Mouse (Mus musculus): ENCODE measurements at regions not wholly inside any gene's neighbourhood (a gene's known extent, or its start where the extent isn't known, plus 50 kb on each side); places are given as distances from the start of the nearest gene placed in this dataset.

- H3K4me3 ChIP-seq (ENCODE audit: low read depth, low read length), result no peak overlapping the region
- H3K27me3 ChIP-seq (ENCODE audit: insufficient read depth, low read length), result no peaks in the 10 kb centered on the region
- TF ChIP-seq EP300 (IDR thresholded peaks at IDR 0.05; ENCODE audit: low read depth), result no peak
- no peak for TF ChIP-seq CTCF (IDR thresholded peaks at IDR 0.05; ENCODE audit: low read depth)
- no peak for DNase-seq
- H3K9me3 ChIP-seq (ENCODE audit: low read length), result no peaks in the 10 kb centered on the region
- H3K4me1 ChIP-seq (ENCODE audit: insufficient read depth), result no peaks in the 10 kb centered on the region
- WGBS (ENCODE audit: insufficient replicate concordance), result 74% methylated on average over 7 of the region's 7 CpGs
- no peak overlapping the region for H3K27ac ChIP-seq (ENCODE audit: low read depth)
- H3K4me2 ChIP-seq (ENCODE audit: low read depth, low read length), result no peak overlapping the region
- H3K9ac ChIP-seq (replicated peaks), result no peak overlapping the region
- no peaks in the 10 kb centered on the region for H3K36me3 ChIP-seq (replicated peaks; ENCODE audit: insufficient read depth, low read length)
- no peak for ATAC-seq
Observed at GRCm38 (mm10) chr16:21298866-21299265, 94.3 kb downstream of the Ephb3 start.

GRCm38 (mm10) chr16:21305859-21306258, 101.3 kb downstream of the Ephb3 start:
- TF ChIP-seq CTCF (IDR thresholded peaks at IDR 0.05; ENCODE audit: low read depth) (no peak), EP300 (IDR thresholded peaks at IDR 0.05; ENCODE audit: low read depth) (no peak)
- Histone ChIP-seq H3K9ac (replicated peaks) (no peak overlapping the region), H3K36me3 (replicated peaks; ENCODE audit: insufficient read depth, low read length) (no peaks in the 10 kb centered on the region), H3K27ac (ENCODE audit: low read depth) (no peak overlapping the region), H3K27me3 (ENCODE audit: insufficient read depth, low read length) (peaks cover 8% of the 10 kb centered on the region; the same call in 1 of the 2 replicates), H3K4me2 (ENCODE audit: low read depth, low read length) (no peak overlapping the region), H3K4me1 (ENCODE audit: insufficient read depth) (peaks cover 7% of the 10 kb centered on the region; the same call in 1 of the 2 replicates), H3K9me3 (ENCODE audit: low read length) (peaks cover 3% of the 10 kb centered on the region; the same call in 1 of the 2 replicates), H3K4me3 (ENCODE audit: low read depth, low read length) (no peak overlapping the region)
- no peak for ATAC-seq
- DNase-seq, result no peak
- WGBS (ENCODE audit: insufficient replicate concordance), result 78% methylated on average over 3 of the region's 3 CpGs

GRCm38 (mm10) chr16:21308513-21308912, 104.0 kb downstream of the Ephb3 start:
- peaks cover 10% of the 10 kb centered on the region; the same call in 1 of the 2 replicates for H3K27me3 ChIP-seq (ENCODE audit: insufficient read depth, low read length)
- DNase-seq (no peak), ATAC-seq (no peak)
- 81% methylated on average over 8 of the region's 8 CpGs for WGBS (ENCODE audit: insufficient replicate concordance)
- H3K4me2 ChIP-seq (ENCODE audit: low read depth, low read length), result no peak overlapping the region
- H3K4me3 ChIP-seq (ENCODE audit: low read depth, low read length), result no peak overlapping the region
- peaks cover 13% of the 10 kb centered on the region; the same call in 1 of the 2 replicates for H3K4me1 ChIP-seq (ENCODE audit: insufficient read depth)
- H3K27ac ChIP-seq (ENCODE audit: low read depth), result no peak overlapping the region
- TF ChIP-seq CTCF (IDR thresholded peaks at IDR 0.05; ENCODE audit: low read depth) (no peak), EP300 (IDR thresholded peaks at IDR 0.05; ENCODE audit: low read depth) (no peak)
- no peaks in the 10 kb centered on the region for H3K36me3 ChIP-seq (replicated peaks; ENCODE audit: insufficient read depth, low read length)
- peaks cover 3% of the 10 kb centered on the region; the same call in 1 of the 2 replicates for H3K9me3 ChIP-seq (ENCODE audit: low read length)
- H3K9ac ChIP-seq (replicated peaks), result no peak overlapping the region

GRCm38 (mm10) chr16:21310636-21311615, 106.4 kb downstream of the Ephb3 start:
- ATAC-seq, result peak; percentile 64

GRCm38 (mm10) chr16:21311781-21312180, 107.2 kb downstream of the Ephb3 start:
- no peak overlapping the region for H3K4me2 ChIP-seq (ENCODE audit: low read depth, low read length)
- H3K9me3 ChIP-seq (ENCODE audit: low read length), result no peaks in the 10 kb centered on the region
- TF ChIP-seq CTCF (IDR thresholded peaks at IDR 0.05; ENCODE audit: low read depth), result no peak
- no peak for TF ChIP-seq EP300 (IDR thresholded peaks at IDR 0.05; ENCODE audit: low read depth)
- no peak overlapping the region for H3K4me3 ChIP-seq (ENCODE audit: low read depth, low read length)
- peaks cover 10% of the 10 kb centered on the region; the same call in 1 of the 2 replicates for H3K27me3 ChIP-seq (ENCODE audit: insufficient read depth, low read length)
- H3K9ac ChIP-seq (replicated peaks), result no peak overlapping the region
- DNase-seq (no peak), ATAC-seq (no peak)
- no peak overlapping the region for H3K27ac ChIP-seq (ENCODE audit: low read depth)
- H3K4me1 ChIP-seq (ENCODE audit: insufficient read depth), result peaks cover 18% of the 10 kb centered on the region
- no peaks in the 10 kb centered on the region for H3K36me3 ChIP-seq (replicated peaks; ENCODE audit: insufficient read depth, low read length)

More at GRCm38 (mm10) chr16:21310636-21311615, 106.4 kb downstream of the Ephb3 start:
- Histone ChIP-seq H3K9me3 (ENCODE audit: low read length) (no peaks in the 10 kb centered on the region), H3K9ac (replicated peaks) (peak overlapping the region; percentile 57), H3K4me1 (ENCODE audit: insufficient read depth) (peaks cover 16% of the 10 kb centered on the region), H3K27me3 (ENCODE audit: insufficient read depth, low read length) (peaks cover 10% of the 10 kb centered on the region; the same call in 1 of the 2 replicates), H3K4me3 (ENCODE audit: low read depth, low read length) (peak overlapping the region; percentile 42), H3K27ac (ENCODE audit: low read depth) (0 out of 2 replicates have a peak overlapping the region, but pooled peaks have one; percentile 29), H3K4me2 (ENCODE audit: low read depth, low read length) (peak overlapping the region; percentile 86), H3K36me3 (replicated peaks; ENCODE audit: insufficient read depth, low read length) (no peaks in the 10 kb centered on the region)
- TF ChIP-seq EP300 (IDR thresholded peaks at IDR 0.05; ENCODE audit: low read depth), result no peak
- 6% methylated on average over 34 of the region's 35 CpGs for WGBS (ENCODE audit: insufficient replicate concordance)
- DNase-seq, result peak; percentile 47

GRCm38 (mm10) chr16:21315751-21316151, 107.2 kb upstream of the Vps8 start:
- WGBS (ENCODE audit: insufficient replicate concordance), result 24% methylated on average over 6 of the region's 6 CpGs
- peaks cover 13% of the 10 kb centered on the region for H3K4me1 ChIP-seq (ENCODE audit: insufficient read depth)
- no peak overlapping the region for H3K4me3 ChIP-seq (ENCODE audit: low read depth, low read length)
- no peaks in the 10 kb centered on the region for H3K36me3 ChIP-seq (replicated peaks; ENCODE audit: insufficient read depth, low read length)
- peaks cover 3% of the 10 kb centered on the region; the same call in 1 of the 2 replicates for H3K27me3 ChIP-seq (ENCODE audit: insufficient read depth, low read length)
- DNase-seq, result no peak
- H3K27ac ChIP-seq (ENCODE audit: low read depth), result no peak overlapping the region
- TF ChIP-seq EP300 (IDR thresholded peaks at IDR 0.05; ENCODE audit: low read depth) (no peak), CTCF (IDR thresholded peaks at IDR 0.05; ENCODE audit: low read depth) (no peak)
- no peak for ATAC-seq
- no peak overlapping the region for H3K9ac ChIP-seq (replicated peaks)
- H3K4me2 ChIP-seq (ENCODE audit: low read depth, low read length), result no peak overlapping the region
- no peaks in the 10 kb centered on the region for H3K9me3 ChIP-seq (ENCODE audit: low read length)
